ENCODE assay signal across 19 mouse cellular contexts in the genomic region with DNA sequence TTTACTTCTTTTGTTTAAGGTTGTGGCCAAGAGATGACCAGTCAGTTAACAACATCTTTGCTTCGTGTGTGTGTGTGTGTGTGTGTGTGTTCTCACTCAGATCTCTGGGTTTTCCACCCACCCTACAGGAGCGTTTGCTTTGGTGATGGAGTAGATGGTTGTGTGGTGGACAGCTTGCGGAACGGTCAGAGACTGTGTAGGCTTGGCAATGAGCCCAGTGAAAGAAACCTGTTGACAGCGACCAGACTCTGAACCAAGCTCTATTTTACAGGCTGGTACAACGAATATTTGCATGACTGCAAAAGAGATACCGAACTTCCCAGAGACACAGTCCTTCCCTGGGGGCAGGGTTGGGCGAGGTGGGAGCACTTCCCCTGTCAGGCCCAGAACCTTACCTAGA. TPM values are rescaled to one million over a fixed set of nuclear protein-coding genes. Genes with fewer than 3 reads are reported as not detected.
A peak's percentile ranks its signal among the peaks of the same experiment; 100 is the strongest.
DNase-seq lines count a peak whose midpoint lies in the region; ATAC-seq and TF ChIP-seq lines count a peak whose summit lies in the region.
"Had no signal": no experiment of that assay in that cellular context is flagged by ENCODE, and none has a peak within 500 bp of the region (broad histone marks: within the 10 kb centered on the region; RNA-seq: fewer than 3 reads in every experiment).

No protein-coding gene starts in this region.

- no peak for TF ChIP-seq CTCF in lung, embryonic 14.5 days (IDR thresholded peaks at IDR 0.05; ENCODE audit: low read depth)
- TF ChIP-seq CTCF in brain, embryonic 14.5 days (IDR thresholded peaks at IDR 0.05; ENCODE audit: borderline replicate concordance, extremely low read depth, insufficient read depth, insufficient read length): no peak

- no peak overlapping the region for H3K4me3 ChIP-seq in heart, embryonic 16.5 days (ENCODE audit: low read length)
- H3K4me3 ChIP-seq in heart, embryonic 11.5 days (ENCODE audit: low read depth, low read length): no peak overlapping the region
- H3K4me3 ChIP-seq in lung, embryonic 14.5 days (ENCODE audit: low read depth, low read length): no peak overlapping the region
- H3K4me3 ChIP-seq: embryonic facial prominence, embryonic 12.5 days; heart, embryonic 15.5 days; limb, embryonic 10.5 days; midbrain, embryonic 12.5 days had no signal

- TF ChIP-seq POLR2A in brain, embryonic 14.5 days (IDR thresholded peaks at IDR 0.05; ENCODE audit: borderline replicate concordance, extremely low read depth, insufficient read depth, insufficient read length, poor library complexity, severe bottlenecking): no peak

- peak; percentile 7 for DNase-seq in cerebellum, adult 8-10 months
- no peak for DNase-seq in cerebellum, adult 11-12 months
- DNase-seq in lung, embryonic 14.5 days: peak; percentile 66
- no peak for DNase-seq in lung, postnatal 14 days
- DNase-seq in brain, embryonic 14.5 days (ENCODE audit: low read depth): peak; percentile 50
- DNase-seq in kidney, postnatal 14 days: no peak
- DNase-seq: adrenal gland, adult 2 months; gastrocnemius, postnatal 10 days; lung, adult 2 months; right cerebral cortex, adult 18-20 months had no signal

- no peak overlapping the region for H3K27ac ChIP-seq in heart, embryonic 16.5 days (ENCODE audit: low read length)
- H3K27ac ChIP-seq in heart, embryonic 11.5 days (ENCODE audit: low read depth, low read length): no peak overlapping the region
- no peak overlapping the region for H3K27ac ChIP-seq in lung, embryonic 14.5 days (ENCODE audit: low read depth)
- H3K27ac ChIP-seq: embryonic facial prominence, embryonic 12.5 days; heart, embryonic 15.5 days; limb, embryonic 10.5 days; macrophage; midbrain, embryonic 12.5 days had no signal

- no peak overlapping the region for H3K9ac ChIP-seq in heart, embryonic 16.5 days (ENCODE audit: low read length)
- no peak overlapping the region for H3K9ac ChIP-seq in heart, embryonic 11.5 days (ENCODE audit: low read depth, low read length)
- no peak overlapping the region for H3K9ac ChIP-seq in lung, embryonic 14.5 days
- H3K9ac ChIP-seq: embryonic facial prominence, embryonic 12.5 days; heart, embryonic 15.5 days; midbrain, embryonic 12.5 days had no signal

- H3K36me3 ChIP-seq in heart, embryonic 16.5 days (ENCODE audit: control insufficient read depth, insufficient read depth): no peaks in the 10 kb centered on the region
- no peaks in the 10 kb centered on the region for H3K36me3 ChIP-seq in heart, embryonic 11.5 days (ENCODE audit: control insufficient read depth, insufficient read depth, low read length)
- no peaks in the 10 kb centered on the region for H3K36me3 ChIP-seq in lung, embryonic 14.5 days (ENCODE audit: insufficient read depth)
- H3K36me3 ChIP-seq: embryonic facial prominence, embryonic 12.5 days; heart, embryonic 15.5 days; limb, embryonic 10.5 days; midbrain, embryonic 12.5 days had no signal

- H3K9me3 ChIP-seq in heart, embryonic 16.5 days (replicated peaks; ENCODE audit: control insufficient read depth, low read length): no peaks in the 10 kb centered on the region
- H3K9me3 ChIP-seq in heart, embryonic 11.5 days (replicated peaks; ENCODE audit: control insufficient read depth, low read length): no peaks in the 10 kb centered on the region
- H3K9me3 ChIP-seq in lung, embryonic 14.5 days (ENCODE audit: low read depth, low read length): no peaks in the 10 kb centered on the region
- H3K9me3 ChIP-seq: embryonic facial prominence, embryonic 12.5 days; heart, embryonic 15.5 days; limb, embryonic 10.5 days; midbrain, embryonic 12.5 days had no signal

- no peak overlapping the region for H3K4me2 ChIP-seq in heart, embryonic 16.5 days (ENCODE audit: low read depth, low read length)
- no peak overlapping the region for H3K4me2 ChIP-seq in heart, embryonic 11.5 days
- no peak overlapping the region for H3K4me2 ChIP-seq in lung, embryonic 14.5 days
- H3K4me2 ChIP-seq: embryonic facial prominence, embryonic 12.5 days; heart, embryonic 15.5 days; liver, embryonic 11.5 days; midbrain, embryonic 12.5 days had no signal

- 14% methylated on average over 8 of the region's 8 CpGs for WGBS in heart, embryonic 16.5 days
- 38% methylated on average over 8 of the region's 8 CpGs for WGBS in heart, embryonic 11.5 days (ENCODE audit: insufficient replicate concordance)
- WGBS in lung, embryonic 14.5 days: 37% methylated on average over 8 of the region's 8 CpGs

- peaks cover 9% of the 10 kb centered on the region for H3K4me1 ChIP-seq in heart, embryonic 16.5 days (ENCODE audit: control insufficient read depth, insufficient read depth, low read length)
- peaks cover 15% of the 10 kb centered on the region for H3K4me1 ChIP-seq in heart, embryonic 11.5 days (ENCODE audit: control insufficient read depth, insufficient read depth, low read length)
- peaks cover 3% of the 10 kb centered on the region; the same call in 1 of the 2 replicates for H3K4me1 ChIP-seq in lung, embryonic 14.5 days (ENCODE audit: insufficient read depth)
- H3K4me1 ChIP-seq: embryonic facial prominence, embryonic 12.5 days; midbrain, embryonic 12.5 days had no signal

- no peaks in the 10 kb centered on the region for H3K27me3 ChIP-seq in heart, embryonic 16.5 days (ENCODE audit: control insufficient read depth, insufficient read depth, low read length)
- no peaks in the 10 kb centered on the region for H3K27me3 ChIP-seq in heart, embryonic 11.5 days (ENCODE audit: control insufficient read depth, insufficient read depth, low read length)
- H3K27me3 ChIP-seq in lung, embryonic 14.5 days (ENCODE audit: insufficient read depth, low read length): no peaks in the 10 kb centered on the region
- H3K27me3 ChIP-seq: CH12.LX; embryonic facial prominence, embryonic 12.5 days; heart, embryonic 15.5 days had no signal

- ATAC-seq in heart, embryonic 16.5 days (replicated peaks; ENCODE audit: extremely low read depth, insufficient read depth, low FRiP score): 0 out of 2 replicates have a peak, but pooled peaks have one; percentile 14
- ATAC-seq in heart, embryonic 11.5 days (replicated peaks; ENCODE audit: insufficient number of reproducible peaks, low FRiP score, low TSS enrichment): no peak
- no peak for ATAC-seq in lung, embryonic 14.5 days (ENCODE audit: insufficient read depth)

RNA-seq across cellular contexts. Expression of gene Zfp503, which starts 30.2 kb away (rescaled TPM):
- polyA plus RNA-seq in heart, embryonic 16.5 days (2015; fragmentation: Nextera tagmentation; extraction: Ambion mirVana): 1.9 and 2.9 TPM in 2 replicates
- polyA plus RNA-seq in heart, embryonic 11.5 days (2014; fragmentation: Nextera tagmentation; extraction: Ambion mirVana): 2.3 and 3.3 TPM in 2 replicates
- 20.4 and 22.0 TPM in 2 replicates for polyA plus RNA-seq in lung, embryonic 14.5 days (2014; fragmentation: Nextera tagmentation; extraction: Ambion mirVana)
- polyA plus RNA-seq in brain, embryonic 14.5 days (2012; rRNA removed): 19.1 and 26.3 TPM in 2 replicates

Comparison
In these comparisons a context has a peak if more than half of its experiments do, and no peak if none do; other contexts are left out.
1. DNase-seq: peak in cerebellum, adult 8-10 months (single experiment), lung, embryonic 14.5 days (single experiment) and brain, embryonic 14.5 days (single experiment); none in cerebellum, adult 11-12 months (single experiment), lung, postnatal 14 days (single experiment) and kidney, postnatal 14 days (single experiment).